Mouse (Mus musculus): Measurements from ENCODE around the gene Nod1. TPM values are rescaled to one million over a fixed set of nuclear protein-coding genes. Genes with fewer than 3 reads are reported as not detected.

Nod1 gene
- polyA plus RNA-seq (2017; shearing (Covaris generic)): 10 to 100 TPM in 2 of 3 experiments, 1 to 10 TPM in 1; 9.7 to 14.2 (median 11.4) TPM

DNA sequence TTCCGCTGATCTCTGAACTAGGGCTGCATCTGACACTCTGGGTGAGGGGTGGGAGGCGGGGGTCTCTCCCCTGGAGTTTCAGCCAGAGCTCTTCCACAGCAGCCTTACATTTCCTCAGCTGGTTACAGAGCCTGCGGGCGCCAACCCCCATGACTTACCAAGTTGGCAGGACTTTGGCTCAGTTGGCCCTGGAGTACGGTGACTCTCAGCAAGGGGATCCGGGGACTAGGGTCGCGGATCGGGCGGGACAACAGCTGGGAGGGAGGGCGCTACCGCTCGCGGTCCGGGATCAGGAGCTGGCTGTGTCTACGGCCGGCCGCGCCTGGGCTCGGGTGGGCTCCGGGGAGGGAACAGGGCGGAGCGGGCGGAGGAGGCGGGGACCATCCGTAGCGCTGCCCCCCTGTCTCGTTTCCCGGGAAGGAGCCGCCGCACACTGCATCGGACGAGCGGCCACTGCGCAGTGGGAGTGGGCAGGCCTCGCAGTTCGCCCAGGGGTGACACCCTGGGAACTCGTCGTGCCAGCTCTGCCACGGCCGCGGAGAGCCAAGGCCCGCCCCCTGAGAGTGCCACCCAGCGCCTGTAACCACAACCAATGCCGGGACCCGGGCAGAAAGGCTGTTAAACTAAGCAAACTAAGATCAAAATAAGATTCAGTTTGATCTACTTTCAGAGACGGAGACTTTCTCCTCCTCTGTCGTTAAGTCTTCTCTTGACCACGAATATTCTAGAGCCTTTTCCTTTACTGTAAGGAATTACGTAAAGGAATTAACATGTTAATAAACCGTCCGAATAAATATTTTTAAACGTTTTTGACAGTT, at the start of gene Nod1:
Gene Nod1 (minus strand): TSS at position 502 of the 818 bp plus-strand sequence.
- peak; percentile 80 for ATAC-seq

DNA sequence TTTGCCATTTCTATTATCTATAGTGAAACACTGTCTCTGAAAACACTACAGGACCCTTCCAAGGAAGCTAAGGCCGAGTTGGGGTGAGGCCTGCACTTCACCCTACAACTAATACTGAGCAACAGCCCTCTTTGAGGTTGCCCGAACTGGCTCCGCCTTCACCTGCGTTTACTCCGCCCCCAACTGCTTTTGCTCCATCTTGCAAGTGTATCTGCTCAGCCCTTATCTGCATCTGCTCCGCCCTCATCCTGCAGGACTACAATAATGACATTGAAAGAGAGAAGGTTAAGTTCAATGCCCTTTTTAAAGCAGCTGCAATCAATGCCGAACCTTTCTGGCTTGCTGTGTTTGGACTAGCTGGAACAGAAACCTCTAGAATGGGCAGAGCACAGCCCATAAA, 49.4 kb upstream of the Nod1 start:
- no peak for ATAC-seq

DNA sequence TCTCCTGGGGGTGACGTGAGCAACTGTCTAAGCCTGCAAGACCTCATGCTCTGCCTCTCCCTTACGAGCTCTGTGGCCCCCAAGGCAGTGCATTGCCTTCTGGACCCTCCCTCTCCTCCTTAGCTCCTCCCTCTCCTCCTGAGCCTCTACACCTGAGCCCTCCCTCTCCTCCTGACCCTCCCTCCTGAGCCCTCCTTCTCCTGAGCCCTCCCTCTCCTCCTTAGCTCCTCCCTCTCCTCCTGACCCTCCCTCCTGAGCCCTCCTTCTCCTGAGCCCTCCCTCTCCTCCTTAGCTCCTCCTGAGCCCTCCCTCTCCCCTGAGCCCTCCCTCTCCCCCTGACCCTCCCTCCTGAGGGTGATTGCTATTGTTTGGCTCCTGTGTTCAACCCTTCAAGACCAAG, 46.0 kb upstream of the Nod1 start:
- no peak for ATAC-seq

DNA sequence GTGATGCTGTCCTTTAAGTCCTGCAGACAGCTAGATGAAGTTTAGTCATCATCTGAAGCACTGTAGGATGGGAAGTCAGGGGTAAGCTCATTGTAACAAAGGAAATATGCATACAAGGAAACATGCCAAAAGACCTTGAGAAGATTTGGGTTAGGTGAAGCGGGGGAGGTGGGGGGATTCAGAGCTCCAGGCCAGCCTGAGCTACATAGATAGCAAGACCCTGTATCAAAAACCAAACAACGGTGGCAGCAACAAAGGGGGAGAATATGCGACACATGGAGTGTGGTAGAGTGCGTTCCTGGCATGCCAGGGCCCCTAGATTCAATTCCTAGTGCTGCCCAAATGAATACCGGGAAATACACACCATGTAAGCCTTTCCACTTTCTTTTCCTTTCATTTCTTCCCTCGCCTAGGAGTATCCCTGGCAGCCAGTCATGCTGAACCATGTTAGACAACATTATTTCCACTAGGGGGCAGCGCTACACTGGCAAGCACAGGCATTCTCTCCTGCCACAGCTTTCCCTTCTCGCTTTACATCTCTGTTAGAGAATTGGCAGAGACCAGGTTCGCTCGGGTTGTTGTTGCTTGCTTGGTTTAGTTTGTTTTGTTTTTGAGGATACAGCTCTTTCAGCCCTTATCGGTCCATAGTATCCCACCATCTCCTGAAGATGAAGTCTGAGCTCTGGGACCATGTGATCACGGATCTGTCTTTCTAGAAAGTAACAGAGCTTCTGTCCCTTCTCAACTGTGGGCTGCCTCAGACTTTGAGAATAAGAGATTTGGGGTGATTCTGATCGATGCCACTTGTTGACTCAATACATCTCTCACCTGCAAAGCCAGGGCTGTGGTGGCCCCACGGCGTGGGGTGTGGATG, 44.5 kb upstream of the Nod1 start:
- ATAC-seq: peak; percentile 87

DNA sequence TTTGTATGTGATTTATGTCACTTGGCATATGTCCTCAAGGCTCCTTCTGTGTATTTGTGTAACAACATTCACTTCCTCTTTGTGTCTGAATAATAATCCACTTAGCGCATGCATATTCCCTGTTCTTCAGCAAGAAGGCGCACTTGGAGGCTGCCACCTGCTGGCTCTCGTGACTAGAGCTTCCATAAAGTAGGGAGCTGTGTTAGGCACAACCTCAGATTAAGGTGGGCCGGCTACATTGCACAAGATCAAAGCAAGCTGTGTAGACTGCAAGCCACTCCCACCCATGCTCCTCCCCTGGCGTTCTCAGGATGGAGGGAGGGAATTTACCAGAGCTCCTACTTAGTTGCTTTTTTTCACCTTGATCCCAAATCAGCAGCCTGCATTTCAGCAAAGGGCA, 43.8 kb upstream of the Nod1 start:
- peak; percentile 69 for ATAC-seq

DNA sequence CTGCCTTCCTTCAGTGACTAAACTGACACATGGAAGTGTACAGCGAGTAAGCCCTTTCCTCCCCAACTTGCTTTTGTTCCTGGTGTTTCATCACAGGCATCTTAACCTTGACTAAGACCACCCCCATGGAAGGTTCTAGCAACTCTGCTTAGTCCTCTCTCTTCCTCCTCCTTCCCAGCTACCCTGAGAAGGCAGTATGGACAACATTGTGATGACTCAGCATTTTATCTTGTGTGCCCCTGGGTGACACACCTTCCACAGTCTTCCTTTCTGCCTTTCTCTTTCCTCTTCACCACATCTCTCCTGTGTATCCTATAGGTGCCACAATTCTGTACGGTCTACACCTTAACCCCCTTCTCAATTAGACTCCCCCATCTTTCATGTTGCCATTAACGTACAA, 41.8 kb upstream of the Nod1 start:
- ATAC-seq: no peak

DNA sequence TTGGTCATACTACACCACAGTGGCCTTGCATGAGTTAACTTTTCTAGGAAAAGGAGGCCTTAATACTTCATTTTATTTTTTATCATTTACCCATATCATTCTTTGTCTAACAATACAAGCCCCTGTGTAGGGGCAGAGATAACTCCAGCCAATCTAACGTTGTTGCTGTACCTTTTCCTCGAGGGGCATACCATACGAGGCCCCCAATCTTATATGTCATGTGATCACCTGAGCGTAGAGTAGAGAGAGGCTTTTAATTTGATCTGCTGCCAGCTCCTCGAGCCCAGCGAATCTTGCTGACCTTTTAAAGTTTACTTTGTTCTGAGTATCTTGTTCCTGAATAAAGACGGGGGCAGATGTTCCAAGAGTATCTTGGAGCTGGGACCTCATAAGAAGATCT, 40.1 kb upstream of the Nod1 start:
- ATAC-seq: no peak

DNA sequence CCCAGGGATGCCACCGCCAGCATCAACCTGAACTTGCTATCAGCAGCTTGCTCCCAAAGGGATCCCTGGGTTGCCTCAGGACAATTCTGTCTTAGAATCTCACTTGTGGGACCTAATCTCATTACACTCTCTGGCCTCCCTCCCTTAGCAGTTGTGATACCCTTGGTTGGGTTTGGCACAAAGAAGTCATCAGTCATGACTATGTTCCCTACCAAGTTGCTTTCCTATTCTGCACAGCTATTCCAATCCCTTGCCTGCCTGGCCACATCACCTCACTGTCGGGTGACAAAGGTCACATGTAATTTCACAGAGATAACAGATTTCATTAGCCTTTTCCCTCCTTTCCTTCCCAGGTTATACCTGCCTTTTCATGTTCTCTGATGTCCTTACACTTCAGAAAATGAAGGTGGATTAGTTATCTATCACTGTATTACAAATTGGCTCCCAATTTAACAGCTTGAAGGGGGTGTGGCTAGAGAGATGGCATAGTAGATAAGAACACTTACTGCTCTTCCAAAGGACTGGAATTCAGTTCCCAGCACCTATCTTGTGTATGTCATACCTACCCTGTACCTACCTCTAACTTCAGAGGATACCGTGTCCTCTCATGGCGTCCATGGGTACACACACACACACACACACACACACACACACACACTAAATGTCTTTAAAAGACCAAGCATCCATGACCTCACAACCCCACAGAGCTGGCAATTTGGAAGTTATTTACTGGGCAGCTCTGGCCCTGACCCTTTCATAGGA, 38.1 kb upstream of the Nod1 start:
- no peak for ATAC-seq

DNA sequence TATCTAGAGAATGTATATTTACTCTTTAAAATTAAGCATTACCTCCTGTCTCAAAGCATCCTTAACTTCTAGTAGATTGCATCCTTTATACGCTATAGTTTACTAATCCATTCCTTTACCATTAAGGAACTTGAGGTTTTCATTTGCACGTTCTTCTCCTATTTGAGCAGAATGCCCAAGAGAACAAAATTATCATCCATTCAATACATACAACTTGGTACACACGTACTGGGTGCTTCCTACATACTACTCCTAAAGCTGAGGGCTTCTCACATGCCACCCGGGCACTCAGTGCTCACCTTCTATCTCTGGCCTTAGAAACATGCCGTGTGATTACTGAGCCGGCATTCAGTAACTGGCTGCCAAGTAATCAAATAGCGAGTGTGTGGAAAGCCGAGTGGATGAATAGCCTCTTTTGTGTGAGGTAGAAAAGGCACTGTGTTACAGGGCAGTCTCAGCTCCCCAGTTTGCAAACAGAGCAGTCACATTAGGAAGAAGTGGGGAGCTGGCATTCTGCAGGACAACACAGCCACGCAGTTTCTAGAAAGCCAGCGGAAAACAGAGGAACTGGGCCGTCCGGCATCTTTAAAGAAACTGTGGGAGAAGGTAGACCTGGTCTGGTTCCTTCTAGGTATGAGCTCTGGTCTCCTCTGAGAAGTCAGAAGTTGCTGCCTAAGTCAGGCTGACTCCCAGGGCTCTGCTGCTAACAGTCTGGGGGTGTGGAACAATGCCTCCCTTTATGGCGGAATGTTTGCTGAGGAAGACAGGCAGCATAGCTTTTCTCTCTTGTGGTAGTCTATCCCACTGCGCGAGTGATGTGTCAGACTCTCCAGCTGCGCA, 37.2 kb upstream of the Nod1 start:
- ATAC-seq: no peak

DNA sequence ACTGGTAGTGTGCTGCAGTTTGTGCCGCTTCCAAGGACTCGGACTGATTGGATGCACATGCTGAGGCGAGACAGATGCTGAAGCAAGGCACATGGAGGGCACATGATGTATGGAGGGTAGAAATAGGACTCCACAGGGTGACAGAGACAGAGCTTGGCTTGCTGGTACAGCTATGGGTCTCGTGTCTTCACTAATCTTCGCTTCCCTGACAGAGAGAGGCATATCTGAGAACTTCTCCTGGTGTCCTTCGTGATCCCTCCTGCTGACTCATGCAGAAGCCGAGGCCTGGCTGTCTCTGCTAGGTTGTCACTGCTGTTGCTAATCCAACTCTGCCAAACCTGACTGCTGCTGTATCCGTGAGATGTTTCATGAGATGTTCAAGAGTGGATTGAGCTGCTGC, 36.0 kb upstream of the Nod1 start:
- no peak for ATAC-seq

DNA sequence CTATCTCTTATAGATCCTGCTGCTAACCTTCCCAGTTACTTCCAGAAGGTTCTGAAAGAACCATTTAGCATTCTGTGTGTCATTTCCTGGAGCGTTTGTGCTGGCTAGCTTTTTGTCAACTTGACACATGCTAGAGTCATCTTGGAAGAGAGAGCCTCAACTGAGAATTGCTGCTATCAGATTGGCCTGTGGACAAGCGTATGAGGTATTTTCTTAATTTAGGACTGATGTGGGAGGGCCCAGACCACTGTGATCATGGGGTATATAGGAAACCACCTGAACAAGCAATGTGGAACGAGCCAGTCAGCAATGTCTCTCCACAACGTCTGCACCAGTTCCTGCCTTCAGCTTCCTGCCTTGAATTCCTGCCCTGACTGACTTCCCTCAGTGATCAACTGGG, 31.1 kb upstream of the Nod1 start:
- ATAC-seq: no peak

DNA sequence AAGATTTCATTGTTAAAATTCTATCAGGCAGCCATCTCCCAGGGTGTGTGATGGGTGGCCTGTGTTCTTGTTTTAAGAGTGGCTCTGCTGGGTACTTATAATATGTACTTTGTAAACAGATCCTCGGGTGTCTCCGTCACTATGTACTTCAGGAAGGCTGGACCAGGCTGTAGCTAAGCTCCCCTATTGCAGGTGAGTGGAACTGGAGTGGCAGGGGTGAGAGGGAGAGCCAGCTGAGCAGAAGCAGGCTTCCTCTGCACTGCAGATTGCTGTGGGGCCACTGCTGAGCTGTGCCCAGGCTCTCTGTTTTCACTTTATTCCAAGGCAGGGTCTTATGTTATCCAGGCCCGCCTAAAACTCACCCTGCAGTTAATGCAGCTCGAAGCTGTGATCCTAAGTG, 30.0 kb upstream of the Nod1 start:
- no peak for ATAC-seq

DNA sequence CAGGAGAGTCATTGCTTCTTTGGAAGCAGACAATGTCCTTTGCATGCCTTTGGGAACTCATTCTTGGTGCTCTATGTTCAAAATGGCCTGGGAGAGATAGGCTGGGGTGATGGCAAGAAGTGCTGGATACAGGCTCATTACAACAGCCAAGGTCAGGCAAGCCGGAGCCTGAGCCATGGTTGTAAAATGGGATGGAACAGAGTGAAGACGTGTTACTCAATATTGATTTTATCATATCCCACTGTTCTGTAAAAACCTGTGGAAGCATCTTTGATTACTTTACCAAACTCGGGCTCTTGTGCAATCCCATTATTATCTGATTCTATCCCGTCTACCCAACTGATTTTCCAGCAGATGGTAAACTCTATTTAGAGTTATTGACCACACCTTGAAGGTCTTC, 28.9 kb upstream of the Nod1 start:
- no peak for ATAC-seq

DNA sequence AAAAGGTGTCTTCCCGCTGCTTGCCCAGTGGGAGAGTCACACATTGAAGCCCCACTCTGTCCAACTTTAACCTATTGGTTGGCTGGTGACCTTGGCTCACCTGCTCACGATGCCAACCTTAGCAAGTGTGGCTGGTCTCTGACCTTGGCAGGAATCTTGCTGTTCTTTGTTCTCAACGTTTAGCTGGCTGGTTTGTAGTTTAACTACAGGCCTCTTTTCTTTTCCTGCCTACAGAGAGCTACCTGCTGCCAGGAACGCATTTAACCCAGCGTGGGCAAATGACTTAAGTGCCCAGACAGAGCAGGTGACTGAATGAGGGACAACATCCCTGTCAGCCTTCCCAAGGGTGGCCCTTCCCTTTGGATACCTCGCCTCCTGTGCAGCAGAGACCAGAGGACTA, 25.3 kb upstream of the Nod1 start:
- no peak for ATAC-seq

DNA sequence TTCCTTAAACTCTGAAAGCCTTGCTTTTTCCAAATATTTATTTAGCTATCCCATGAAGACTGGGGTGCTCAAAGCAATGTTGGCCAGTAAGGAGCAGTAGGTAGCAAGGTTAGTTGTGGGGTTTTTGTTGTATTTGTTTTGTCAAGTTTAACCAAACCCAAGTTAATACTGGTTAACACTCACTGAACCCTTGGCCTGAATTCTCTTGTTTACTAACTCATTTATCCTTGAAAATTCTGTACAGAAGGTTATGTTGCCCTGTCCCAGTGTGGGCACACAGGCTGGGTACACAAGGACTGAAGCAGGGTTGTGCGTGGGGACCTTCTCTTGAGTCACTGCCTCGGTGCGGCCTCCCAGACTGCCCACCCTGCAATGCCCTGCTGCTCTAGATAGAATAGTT, 23.9 kb upstream of the Nod1 start:
- no peak for ATAC-seq

DNA sequence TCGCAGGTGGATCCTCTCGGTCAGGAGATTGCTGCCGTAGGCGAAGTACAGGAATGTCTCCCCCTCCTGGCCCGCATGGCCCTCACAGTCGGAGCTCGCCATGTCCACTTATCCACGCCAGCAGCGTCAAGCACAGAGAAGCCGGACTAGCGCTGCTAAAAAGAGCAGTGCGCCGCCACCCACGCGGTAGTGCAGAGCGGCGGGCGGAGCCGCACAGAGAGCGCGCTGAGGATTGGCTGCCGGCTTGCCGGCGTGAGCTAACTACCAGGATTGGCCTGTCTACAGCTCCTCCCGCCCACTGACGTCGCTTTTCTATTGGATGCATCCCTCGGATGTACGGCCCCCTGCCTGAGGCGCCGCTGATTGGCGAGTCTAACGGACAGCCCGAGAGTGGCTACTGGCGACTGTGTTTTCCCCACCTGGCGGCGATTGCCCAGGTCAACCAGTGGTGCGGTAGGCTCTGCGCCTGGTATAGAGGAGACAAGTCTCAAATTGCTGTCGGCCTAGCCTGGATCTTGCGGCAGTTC, 20.4 kb upstream of the Nod1 start, which contains the start of gene Ggct:
Gene Ggct (minus strand): TSS at position 217 of the 527 bp plus-strand sequence.
- peak; percentile 99 for ATAC-seq

DNA sequence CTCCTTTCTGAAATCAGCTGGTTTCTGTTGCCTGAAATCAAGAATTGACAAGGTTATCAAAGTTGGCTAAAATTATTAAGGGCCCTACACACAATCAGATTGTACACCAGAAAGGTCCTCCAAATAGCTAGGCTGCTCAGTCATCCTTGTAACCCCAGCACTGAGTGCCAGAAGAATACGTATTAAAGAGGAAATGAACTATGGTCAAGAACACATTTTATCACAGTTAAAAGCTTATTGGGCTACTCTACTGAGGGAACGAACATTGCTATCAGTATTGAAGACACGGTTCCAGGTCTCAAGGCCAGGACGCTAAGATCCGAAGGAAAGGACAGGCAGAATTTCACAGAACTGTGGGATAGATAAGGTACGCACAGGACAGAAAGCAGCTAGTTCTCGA, 19.7 kb upstream of the Nod1 start:
- no peak for ATAC-seq

DNA sequence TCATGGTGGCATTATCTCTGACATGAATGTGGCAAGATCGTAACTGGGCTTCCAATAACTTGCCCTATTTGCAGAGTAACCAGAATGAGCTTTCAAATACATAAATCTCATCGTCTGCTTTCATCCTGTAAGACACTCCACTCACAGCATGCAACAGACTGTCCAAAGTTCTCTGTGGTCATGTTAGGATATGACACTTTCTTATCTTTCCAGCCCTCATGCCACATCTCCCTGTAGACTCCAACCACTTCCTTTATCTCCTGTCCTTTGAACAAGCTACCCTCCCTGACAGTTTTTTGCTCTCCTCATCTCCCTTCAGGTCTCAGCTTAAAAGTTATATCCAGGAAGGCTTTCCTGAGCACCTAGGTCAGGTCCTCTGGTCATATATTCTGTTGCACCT, 18.8 kb upstream of the Nod1 start:
- no peak for ATAC-seq

DNA sequence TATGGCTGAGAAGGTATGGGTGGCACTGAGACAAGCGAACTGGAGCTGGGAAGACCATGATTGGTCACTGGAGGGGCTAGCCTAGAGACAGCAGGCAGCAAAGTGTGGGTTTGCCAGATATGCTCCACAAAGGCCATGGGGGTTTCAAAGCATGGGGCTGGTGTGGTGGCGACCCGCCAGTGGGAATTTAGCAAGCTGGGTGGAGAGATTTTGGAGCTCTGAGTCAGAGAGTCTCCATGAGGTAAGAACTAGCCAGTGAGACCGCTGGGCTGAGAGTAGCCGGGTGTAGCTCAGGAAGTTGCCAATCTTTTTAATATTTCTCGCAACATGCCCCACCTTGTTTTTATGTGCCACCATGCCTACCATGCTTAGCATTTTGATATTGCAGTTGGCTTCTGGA, 15.7 kb upstream of the Nod1 start:
- no peak for ATAC-seq

DNA sequence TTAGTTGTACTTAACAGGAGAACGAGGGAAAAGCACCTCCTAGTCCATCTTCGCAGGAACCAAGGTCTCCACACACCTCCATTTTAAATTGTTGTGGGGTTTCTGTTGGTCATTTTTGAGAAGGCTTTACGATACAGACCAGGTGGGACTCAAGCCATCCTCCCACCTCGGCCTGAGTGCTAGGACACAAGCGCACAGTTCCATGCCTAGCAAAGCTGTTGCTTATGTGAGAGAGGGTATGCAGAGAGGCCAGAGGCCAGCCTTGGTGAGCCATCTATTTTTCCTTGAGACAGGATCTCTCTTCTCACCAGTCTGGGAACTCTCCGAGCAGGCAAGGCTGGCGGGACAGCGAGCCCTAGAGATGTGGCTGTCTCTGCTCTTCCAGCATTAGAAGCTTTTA, 11.7 kb upstream of the Nod1 start:
- no peak for ATAC-seq

DNA sequence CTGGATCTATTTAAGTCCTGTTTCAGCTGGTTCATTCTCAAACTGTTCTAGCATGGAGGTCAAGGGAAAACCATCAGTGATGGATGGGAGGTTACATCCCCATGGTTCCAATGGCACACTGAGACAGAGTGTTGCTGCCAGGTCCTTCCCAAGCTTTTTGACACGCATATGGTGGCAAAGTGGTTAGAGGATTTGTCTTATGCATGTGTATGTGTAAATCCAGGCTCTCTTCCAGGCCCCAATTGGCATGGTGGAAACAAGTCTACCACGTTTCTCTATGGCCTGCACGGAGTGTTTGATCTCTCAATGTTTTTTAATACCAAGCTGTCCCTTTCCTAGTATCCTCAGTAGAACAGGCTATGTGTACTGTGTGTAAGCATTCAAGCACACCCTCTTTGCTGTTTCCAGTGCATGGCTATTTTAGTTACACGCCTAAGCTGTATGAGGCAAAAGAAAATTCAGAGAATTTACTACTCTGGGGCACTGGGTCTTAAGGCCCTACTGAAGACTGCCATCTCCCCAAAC, 11.2 kb upstream of the Nod1 start:
- no peak for ATAC-seq

DNA sequence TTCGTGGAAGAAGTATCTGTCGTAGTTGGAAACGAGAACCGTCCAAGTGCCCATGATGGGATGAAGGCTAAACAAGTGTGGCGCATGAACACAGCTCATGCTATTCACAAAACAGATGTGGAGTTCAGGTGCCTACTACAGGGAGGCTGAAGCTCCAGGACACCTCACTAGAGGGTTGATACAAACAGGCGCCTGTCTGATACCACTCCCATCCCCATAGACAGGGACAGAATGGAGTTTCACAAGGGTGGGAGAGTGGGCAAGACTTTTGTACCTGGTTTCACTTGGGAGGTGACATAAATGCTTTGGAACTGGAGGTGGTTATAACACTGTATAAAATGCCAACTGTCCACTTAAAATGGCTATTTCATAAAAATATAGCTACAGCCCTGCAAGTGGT, 7.0 kb upstream of the Nod1 start:
- no peak for ATAC-seq

Measured in inflammation-experienced regulatory T-cells, adult 6 months (primary cell).